Mouse (Mus musculus) thymus, adult 2 months (tissue): ENCODE measurements around the gene Ntm.

Experiments
- CTCF ChIP-seq: fragments of 200-500 bp; IDR thresholded peaks from 2 replicates; pipeline ENCODE4 v1.5.1; 2012; ENCODE audit warnings: mild to moderate bottlenecking, control low read depth, low read length, moderate library complexity, borderline replicate concordance; ENCODE audit not compliant: control insufficient read depth, poor library complexity, insufficient read depth; ENCODE audit errors: extremely low read depth
- POLR2A ChIP-seq: fragments of 200-500 bp; IDR thresholded peaks from 2 replicates; pipeline ENCODE4 v1.6.1; 2012; ENCODE audit warnings: mild to moderate bottlenecking, low read length, control low read depth, moderate library complexity; ENCODE audit not compliant: control insufficient read depth, poor library complexity, insufficient read depth; ENCODE audit errors: extremely low read depth

GRCm38 (mm10) chr9:29296752-29297151 is 666.2 kb downstream of the Ntm start:
- no peak for TF ChIP-seq POLR2A
- TF ChIP-seq CTCF: no peak
